In the genomic region with DNA sequence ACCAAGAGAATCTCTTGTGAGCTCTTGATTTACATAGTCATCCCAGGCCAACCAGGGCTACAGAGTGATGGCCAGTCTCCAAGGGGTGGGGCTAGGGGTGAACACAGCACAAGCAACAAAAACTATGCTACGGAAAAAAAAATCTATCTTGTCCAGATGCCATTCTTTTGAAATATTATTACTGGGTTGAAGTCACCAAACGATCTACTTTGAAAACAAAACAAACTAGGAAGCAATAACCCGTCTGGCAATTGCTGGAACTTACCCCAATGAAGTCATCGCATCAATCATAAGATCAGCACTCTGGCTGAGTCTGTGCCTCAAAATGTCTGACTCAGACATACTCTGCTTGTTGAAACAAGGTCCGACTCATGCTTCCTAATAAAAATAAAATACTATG, we compare ENCODE assay signal across 8 mouse cellular contexts. TPM values are rescaled to one million over a fixed set of nuclear protein-coding genes. Genes with fewer than 3 reads are reported as not detected.
A peak's percentile ranks its signal among the peaks of the same experiment; 100 is the strongest.
DNase-seq lines count a peak whose midpoint lies in the region; ATAC-seq lines count a peak whose summit lies in the region.

No protein-coding gene starts in this region.

- peak overlapping the region; percentile 90 for H3K4me2 ChIP-seq in heart, embryonic 15.5 days
- H3K4me2 ChIP-seq in liver, embryonic 15.5 days = peak overlapping the region; percentile 99
- peak overlapping the region; percentile 82 for H3K4me2 ChIP-seq in neural tube, embryonic 12.5 days (replicated peaks)

- H3K9ac ChIP-seq in heart, embryonic 15.5 days = peak overlapping the region; percentile 95; the same call in 1 of the 2 replicates
- peak overlapping the region; percentile 86 for H3K9ac ChIP-seq in liver, embryonic 15.5 days
- H3K9ac ChIP-seq in neural tube, embryonic 12.5 days = peak overlapping the region; percentile 94

- no peaks in the 10 kb centered on the region for H3K9me3 ChIP-seq in erythroblast, embryonic 14.5 days (ENCODE audit: control insufficient read depth, low read length)
- H3K9me3 ChIP-seq in heart, embryonic 15.5 days (replicated peaks) = no peaks in the 10 kb centered on the region
- H3K9me3 ChIP-seq in liver, embryonic 15.5 days (replicated peaks) = no peaks in the 10 kb centered on the region
- no peaks in the 10 kb centered on the region for H3K9me3 ChIP-seq in neural tube, embryonic 12.5 days

- no peak for ATAC-seq in heart, embryonic 15.5 days (replicated peaks; ENCODE audit: insufficient number of reproducible peaks, insufficient read depth, low FRiP score, low read depth)
- peak; percentile 39 for ATAC-seq in liver, embryonic 15.5 days (ENCODE audit: insufficient read depth)
- ATAC-seq in neural tube, embryonic 12.5 days (ENCODE audit: low FRiP score, low read depth) = no peak

- peaks cover 39% of the 10 kb centered on the region for H3K4me1 ChIP-seq in erythroblast, embryonic 14.5 days (ENCODE audit: control insufficient read depth)
- peaks cover 20% of the 10 kb centered on the region for H3K4me1 ChIP-seq in heart, embryonic 15.5 days (replicated peaks)
- H3K4me1 ChIP-seq in liver, embryonic 15.5 days (replicated peaks) = peaks cover 38% of the 10 kb centered on the region
- peaks cover 26% of the 10 kb centered on the region for H3K4me1 ChIP-seq in neural tube, embryonic 12.5 days

- peak; percentile 71 for DNase-seq in ES-CJ7 (ENCODE audit: low read depth, low spot score)
- DNase-seq in adrenal gland, postnatal 36 days = peak; percentile 83 to 92
- peak; percentile 83 for DNase-seq in kidney, postnatal 14 days
- no peak for DNase-seq in frontal cortex, postnatal 14 days (ENCODE audit: low spot score in 2 of 2)

- peak overlapping the region; percentile 97 for H3K27ac ChIP-seq in heart, embryonic 15.5 days
- H3K27ac ChIP-seq in liver, embryonic 15.5 days (replicated peaks) = peak overlapping the region; percentile 97
- peak overlapping the region; percentile 97; the same call in 1 of the 2 replicates for H3K27ac ChIP-seq in neural tube, embryonic 12.5 days

- peaks cover 24% of the 10 kb centered on the region for H3K36me3 ChIP-seq in erythroblast, embryonic 14.5 days (ENCODE audit: control insufficient read depth)
- H3K36me3 ChIP-seq in heart, embryonic 15.5 days = peaks cover 15% of the 10 kb centered on the region
- peaks cover 19% of the 10 kb centered on the region for H3K36me3 ChIP-seq in liver, embryonic 15.5 days (replicated peaks)
- peaks cover 17% of the 10 kb centered on the region for H3K36me3 ChIP-seq in neural tube, embryonic 12.5 days

- peak overlapping the region; percentile 92 for H3K4me3 ChIP-seq in erythroblast, embryonic 14.5 days (replicated peaks)
- H3K4me3 ChIP-seq in heart, embryonic 15.5 days = peak overlapping the region; percentile 79
- peak overlapping the region; percentile 70 for H3K4me3 ChIP-seq in liver, embryonic 15.5 days (replicated peaks)
- peak overlapping the region; percentile 61 for H3K4me3 ChIP-seq in neural tube, embryonic 12.5 days

- H3K27me3 ChIP-seq in erythroblast, embryonic 14.5 days (ENCODE audit: control insufficient read depth) = no peaks in the 10 kb centered on the region
- no peaks in the 10 kb centered on the region for H3K27me3 ChIP-seq in heart, embryonic 15.5 days
- H3K27me3 ChIP-seq in liver, embryonic 15.5 days = no peaks in the 10 kb centered on the region
- no peaks in the 10 kb centered on the region for H3K27me3 ChIP-seq in neural tube, embryonic 12.5 days (replicated peaks)

- 9% methylated on average over 5 of the region's 5 CpGs for WGBS in heart, embryonic 15.5 days
- WGBS in liver, embryonic 15.5 days (ENCODE audit: insufficient replicate concordance) = 11% methylated on average over 5 of the region's 5 CpGs
- 27% methylated on average over 5 of the region's 5 CpGs for WGBS in neural tube, embryonic 12.5 days

RNA-seq across cellular contexts. Expression of a gene that starts 1.2 kb away (rescaled TPM):
- total RNA-seq in adrenal gland, postnatal 36 days (2021) = 1,000 to 10,000 TPM; 1,237 to 1,515 TPM
- 195 and 225 TPM in 2 replicates for polyA plus RNA-seq in erythroblast, embryonic 14.5 days (2012)
- 2,445 and 2,567 TPM in 2 replicates for polyA plus RNA-seq in heart, embryonic 15.5 days (2015; fragmentation: Nextera tagmentation; extraction: Ambion mirVana)
- polyA plus RNA-seq in liver, embryonic 15.5 days (2015; fragmentation: Nextera tagmentation; extraction: Ambion mirVana) = 1,540 and 1,587 TPM in 2 replicates
- polyA plus RNA-seq in neural tube, embryonic 12.5 days (2016; fragmentation: Nextera tagmentation; extraction: Ambion mirVana) = 3,967 and 4,014 TPM in 2 replicates

RNA-seq across cellular contexts. Expression of a gene that starts 10.7 kb away (rescaled TPM):
- 10 to 100 TPM; 30.2 to 37.2 TPM for total RNA-seq in adrenal gland, postnatal 36 days (2021)
- 1.4 and 1.9 TPM in 2 replicates for polyA plus RNA-seq in erythroblast, embryonic 14.5 days (2012)
- polyA plus RNA-seq in heart, embryonic 15.5 days (2015; fragmentation: Nextera tagmentation; extraction: Ambion mirVana) = 17.1 and 22.1 TPM in 2 replicates
- polyA plus RNA-seq in liver, embryonic 15.5 days (2015; fragmentation: Nextera tagmentation; extraction: Ambion mirVana) = 14.4 and 15.7 TPM in 2 replicates
- 68.5 and 73.7 TPM in 2 replicates for polyA plus RNA-seq in neural tube, embryonic 12.5 days (2016; fragmentation: Nextera tagmentation; extraction: Ambion mirVana)

RNA-seq across cellular contexts. Expression of a gene that starts 24.5 kb away (rescaled TPM):
- 1 to 10 TPM; 2.0 to 3.7 TPM for total RNA-seq in adrenal gland, postnatal 36 days (2021)
- 0.03 and 0.04 TPM in 2 replicates for polyA plus RNA-seq in erythroblast, embryonic 14.5 days (2012)
- 4.2 and 6.4 TPM in 2 replicates for polyA plus RNA-seq in heart, embryonic 15.5 days (2015; fragmentation: Nextera tagmentation; extraction: Ambion mirVana)
- 5.5 and 6.3 TPM in 2 replicates for polyA plus RNA-seq in liver, embryonic 15.5 days (2015; fragmentation: Nextera tagmentation; extraction: Ambion mirVana)
- 16.0 and 18.0 TPM in 2 replicates for polyA plus RNA-seq in neural tube, embryonic 12.5 days (2016; fragmentation: Nextera tagmentation; extraction: Ambion mirVana)

Comparison
In these comparisons a context has a peak if more than half of its experiments do, and no peak if none do; other contexts are left out.
1. DNase-seq: peak in ES-CJ7 (single experiment), adrenal gland, postnatal 36 days (2 of 2) and kidney, postnatal 14 days (single experiment); none in frontal cortex, postnatal 14 days (0 of 2).
2. Peak in every context shown above with its lines, with median percentiles within 50 percentile points of each other: H3K4me3 ChIP-seq, H3K27ac ChIP-seq, H3K4me2 ChIP-seq and H3K9ac ChIP-seq.